Mouse (Mus musculus): ENCODE measurements at regions not wholly inside any gene's neighbourhood (a gene's known extent, or its start where the extent isn't known, plus 50 kb on each side); places are given as distances from the start of the nearest gene placed in this dataset.

DNA sequence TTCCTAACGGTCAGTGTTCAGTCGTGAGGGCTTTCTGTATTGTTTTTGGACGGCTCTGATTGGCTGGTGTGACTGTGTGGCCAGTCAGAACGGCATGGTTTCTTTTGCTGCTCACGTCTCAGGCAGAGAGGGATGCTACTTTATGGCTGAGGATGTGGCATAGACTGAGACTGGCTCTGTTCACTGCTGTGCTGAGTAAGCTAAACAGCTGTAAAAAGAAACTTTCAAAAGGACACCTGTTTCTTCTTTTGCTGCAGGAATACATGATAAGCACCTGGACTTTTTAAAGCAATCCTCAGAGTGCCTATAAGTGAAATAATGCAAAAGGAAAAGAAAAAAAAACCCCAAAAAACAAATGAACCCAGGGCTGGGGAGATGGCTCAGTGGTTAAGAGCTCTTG is 113.7 kb upstream of the Klf14 start:
- H3K36me3 ChIP-seq (ENCODE audit: control insufficient read depth, insufficient read depth, low read length), result 0 out of 2 replicates have a peak, but pooled peaks cover 2% of the 10 kb centered on the region
- H3K27me3 ChIP-seq (ENCODE audit: control insufficient read depth, insufficient read depth, low read length), result no peaks in the 10 kb centered on the region
- TF ChIP-seq CTCF (IDR thresholded peaks at IDR 0.05; ENCODE audit: control insufficient read depth, insufficient read depth, insufficient replicate concordance, low read depth, low read length) (no peak), POLR2A (IDR thresholded peaks at IDR 0.05; ENCODE audit: control insufficient read depth, low read depth, low read length) (no peak)
- H3K4me1 ChIP-seq (ENCODE audit: control insufficient read depth, insufficient read depth, low read length), result peaks cover 6% of the 10 kb centered on the region
- H3K27ac ChIP-seq (ENCODE audit: control insufficient read depth, insufficient read depth, low read depth, low read length), result no peak overlapping the region
- H3K4me3 ChIP-seq (ENCODE audit: control insufficient read depth, low read depth, low read length), result no peak overlapping the region

DNA sequence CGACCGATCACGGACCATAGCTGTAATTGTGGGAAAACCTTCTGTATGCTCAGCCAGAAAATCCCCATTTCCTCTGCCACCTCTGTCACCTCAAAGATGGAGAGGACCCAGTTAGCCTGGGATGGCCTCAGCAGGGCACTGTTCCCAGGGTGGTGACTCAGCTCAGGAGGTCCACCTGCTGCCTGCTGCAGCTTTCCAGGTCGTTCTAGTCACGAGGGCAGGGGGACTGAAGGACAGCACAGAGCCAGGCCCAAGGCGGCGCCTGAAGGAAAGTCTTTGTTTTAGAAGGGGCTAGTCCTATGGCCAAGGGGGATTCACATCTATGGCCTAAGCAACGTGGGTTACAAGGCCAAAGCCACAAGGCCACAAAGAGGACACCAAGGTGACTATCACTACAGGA is 114.5 kb upstream of the Klf14 start:
- Histone ChIP-seq H3K27me3 (ENCODE audit: control insufficient read depth, insufficient read depth, low read length) (no peaks in the 10 kb centered on the region), H3K36me3 (ENCODE audit: control insufficient read depth, insufficient read depth, low read length) (0 out of 2 replicates have a peak, but pooled peaks cover 2% of the 10 kb centered on the region), H3K4me1 (ENCODE audit: control insufficient read depth, insufficient read depth, low read length) (peaks cover 9% of the 10 kb centered on the region), H3K4me3 (ENCODE audit: control insufficient read depth, low read depth, low read length) (no peak overlapping the region), H3K27ac (ENCODE audit: control insufficient read depth, insufficient read depth, low read depth, low read length) (no peak overlapping the region)
- TF ChIP-seq CTCF (IDR thresholded peaks at IDR 0.05; ENCODE audit: control insufficient read depth, insufficient read depth, insufficient replicate concordance, low read depth, low read length) (no peak), POLR2A (IDR thresholded peaks at IDR 0.05; ENCODE audit: control insufficient read depth, low read depth, low read length) (no peak)

DNA sequence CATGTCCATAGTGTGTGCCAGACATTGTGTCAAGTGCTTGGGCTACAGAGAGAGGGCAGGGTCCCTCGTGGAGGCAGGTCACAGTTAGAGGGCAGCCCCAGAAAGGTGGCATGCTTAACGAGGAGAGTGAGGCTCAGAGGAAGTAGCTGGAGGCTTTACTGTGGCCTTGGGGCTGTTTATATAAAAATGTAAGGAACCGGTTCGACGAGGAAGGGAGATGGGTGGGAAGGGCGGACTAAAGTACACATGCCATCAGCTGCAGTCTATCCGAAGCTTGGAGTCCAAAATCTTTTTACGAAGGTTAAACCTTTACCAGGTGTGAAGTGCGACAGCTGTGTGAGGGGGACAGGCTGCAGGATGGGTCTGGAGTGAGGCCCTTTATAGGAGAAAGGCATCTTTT is 115.5 kb upstream of the Klf14 start:
- TF ChIP-seq CTCF (IDR thresholded peaks at IDR 0.05; ENCODE audit: control insufficient read depth, insufficient read depth, insufficient replicate concordance, low read depth, low read length) (no peak), POLR2A (IDR thresholded peaks at IDR 0.05; ENCODE audit: control insufficient read depth, low read depth, low read length) (no peak)
- no peaks in the 10 kb centered on the region for H3K27me3 ChIP-seq (ENCODE audit: control insufficient read depth, insufficient read depth, low read length)
- H3K4me1 ChIP-seq (ENCODE audit: control insufficient read depth, insufficient read depth, low read length), result peaks cover 9% of the 10 kb centered on the region
- no peak overlapping the region for H3K4me3 ChIP-seq (ENCODE audit: control insufficient read depth, low read depth, low read length)
- H3K27ac ChIP-seq (ENCODE audit: control insufficient read depth, insufficient read depth, low read depth, low read length), result no peak overlapping the region
- H3K36me3 ChIP-seq (ENCODE audit: control insufficient read depth, insufficient read depth, low read length), result 0 out of 2 replicates have a peak, but pooled peaks cover 2% of the 10 kb centered on the region

DNA sequence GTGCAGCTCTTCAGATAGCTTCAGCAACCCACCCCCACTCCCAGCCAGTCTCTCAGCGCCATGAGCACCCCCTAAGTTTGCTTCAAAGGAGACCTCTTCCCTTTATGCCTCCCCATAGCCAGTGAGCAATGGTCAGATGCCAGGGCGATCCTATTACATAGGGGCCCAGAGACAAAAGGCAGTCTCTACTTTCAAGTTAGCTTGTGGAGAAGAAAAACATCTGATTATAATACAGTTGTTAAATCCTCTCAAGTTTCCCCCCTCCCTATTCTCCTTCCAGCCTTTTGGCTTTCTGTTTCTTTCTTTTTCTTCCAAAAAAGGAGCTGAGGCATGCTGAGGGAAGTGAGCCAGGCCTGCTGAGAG is 116.3 kb upstream of the Klf14 start:
- no peak for TF ChIP-seq POLR2A (IDR thresholded peaks at IDR 0.05; ENCODE audit: control insufficient read depth, low read depth, low read length)
- no peak for TF ChIP-seq CTCF (IDR thresholded peaks at IDR 0.05; ENCODE audit: control insufficient read depth, insufficient read depth, insufficient replicate concordance, low read depth, low read length)
- Histone ChIP-seq H3K36me3 (ENCODE audit: control insufficient read depth, insufficient read depth, low read length) (0 out of 2 replicates have a peak, but pooled peaks cover 2% of the 10 kb centered on the region), H3K4me3 (ENCODE audit: control insufficient read depth, low read depth, low read length) (no peak overlapping the region), H3K27me3 (ENCODE audit: control insufficient read depth, insufficient read depth, low read length) (no peaks in the 10 kb centered on the region), H3K27ac (ENCODE audit: control insufficient read depth, insufficient read depth, low read depth, low read length) (no peak overlapping the region), H3K4me1 (ENCODE audit: control insufficient read depth, insufficient read depth, low read length) (peaks cover 8% of the 10 kb centered on the region)

DNA sequence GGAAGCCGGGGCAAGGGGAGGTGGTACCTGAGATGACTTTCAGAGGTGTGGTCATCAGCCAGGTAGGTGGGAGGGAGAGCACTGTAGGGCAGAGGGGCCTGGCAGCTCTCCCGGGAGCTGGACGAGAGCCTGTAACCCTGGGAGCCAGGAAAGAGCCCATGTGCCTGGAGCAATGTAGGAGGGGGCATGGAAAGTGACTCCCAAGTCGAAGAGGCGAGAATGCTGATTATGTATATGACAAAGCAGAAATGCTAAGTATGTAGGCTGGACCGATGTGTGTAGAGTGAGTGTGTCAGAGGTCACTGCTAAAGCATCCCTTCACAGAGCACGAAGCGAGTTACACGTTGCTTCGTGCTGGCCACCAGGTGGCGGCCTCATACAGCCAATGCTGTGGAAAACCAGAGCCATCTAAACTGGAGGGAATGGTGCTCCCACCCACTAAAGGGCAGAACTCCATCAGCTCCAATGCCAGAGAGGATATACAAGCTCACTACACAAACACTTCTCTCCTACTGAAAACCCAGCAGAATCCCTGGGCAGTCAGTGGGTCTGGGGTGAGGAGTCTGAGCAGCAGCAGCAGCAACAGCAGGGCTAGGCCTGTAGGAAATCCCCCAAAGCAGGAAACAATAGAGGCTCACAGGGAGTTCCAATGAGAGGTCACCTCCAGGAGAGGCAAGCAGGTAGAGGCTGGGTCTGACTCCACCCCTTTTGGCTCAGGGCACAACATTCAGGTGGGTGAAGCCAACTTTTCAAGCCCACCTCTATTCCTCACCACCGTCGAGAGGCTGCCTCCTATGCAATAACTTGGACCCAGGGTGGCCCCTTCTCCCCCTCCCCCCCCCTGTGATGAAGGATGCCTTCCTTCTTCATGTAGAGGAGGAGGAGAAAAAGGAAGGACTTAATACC is 116.9 kb upstream of the Klf14 start:
- no peaks in the 10 kb centered on the region for H3K36me3 ChIP-seq (ENCODE audit: control insufficient read depth, insufficient read depth, low read length)
- H3K4me3 ChIP-seq (ENCODE audit: control insufficient read depth, low read depth, low read length), result no peak overlapping the region
- H3K4me1 ChIP-seq (ENCODE audit: control insufficient read depth, insufficient read depth, low read length), result peaks cover 8% of the 10 kb centered on the region
- H3K27ac ChIP-seq (ENCODE audit: control insufficient read depth, insufficient read depth, low read depth, low read length), result no peak overlapping the region
- no peaks in the 10 kb centered on the region for H3K27me3 ChIP-seq (ENCODE audit: control insufficient read depth, insufficient read depth, low read length)
- TF ChIP-seq CTCF (IDR thresholded peaks at IDR 0.05; ENCODE audit: control insufficient read depth, insufficient read depth, insufficient replicate concordance, low read depth, low read length) (peak; percentile 80), POLR2A (IDR thresholded peaks at IDR 0.05; ENCODE audit: control insufficient read depth, low read depth, low read length) (no peak)

DNA sequence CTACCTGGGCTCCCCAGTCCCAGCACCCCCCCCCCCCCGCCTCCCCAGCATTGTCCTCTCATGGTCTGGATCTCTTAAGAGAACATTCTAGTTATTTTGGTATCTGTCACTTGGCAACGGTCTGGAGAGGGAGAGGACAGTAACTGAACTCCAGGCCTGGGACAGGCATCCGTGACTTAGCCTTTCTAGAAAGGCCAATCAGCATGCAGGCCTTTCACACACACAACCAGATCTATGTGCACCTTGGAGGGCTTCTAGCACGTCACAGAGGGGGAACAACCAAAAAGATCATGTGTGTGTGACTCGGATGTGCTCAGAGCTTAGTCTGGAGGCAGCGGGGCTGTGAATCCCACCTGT is 117.6 kb upstream of the Klf14 start:
- TF ChIP-seq POLR2A (IDR thresholded peaks at IDR 0.05; ENCODE audit: control insufficient read depth, low read depth, low read length), result no peak
- TF ChIP-seq CTCF (IDR thresholded peaks at IDR 0.05; ENCODE audit: control insufficient read depth, insufficient read depth, insufficient replicate concordance, low read depth, low read length), result no peak
- peaks cover 8% of the 10 kb centered on the region for H3K4me1 ChIP-seq (ENCODE audit: control insufficient read depth, insufficient read depth, low read length)
- H3K4me3 ChIP-seq (ENCODE audit: control insufficient read depth, low read depth, low read length), result no peak overlapping the region
- H3K27me3 ChIP-seq (ENCODE audit: control insufficient read depth, insufficient read depth, low read length), result no peaks in the 10 kb centered on the region
- no peak overlapping the region for H3K27ac ChIP-seq (ENCODE audit: control insufficient read depth, insufficient read depth, low read depth, low read length)
- H3K36me3 ChIP-seq (ENCODE audit: control insufficient read depth, insufficient read depth, low read length), result no peaks in the 10 kb centered on the region

DNA sequence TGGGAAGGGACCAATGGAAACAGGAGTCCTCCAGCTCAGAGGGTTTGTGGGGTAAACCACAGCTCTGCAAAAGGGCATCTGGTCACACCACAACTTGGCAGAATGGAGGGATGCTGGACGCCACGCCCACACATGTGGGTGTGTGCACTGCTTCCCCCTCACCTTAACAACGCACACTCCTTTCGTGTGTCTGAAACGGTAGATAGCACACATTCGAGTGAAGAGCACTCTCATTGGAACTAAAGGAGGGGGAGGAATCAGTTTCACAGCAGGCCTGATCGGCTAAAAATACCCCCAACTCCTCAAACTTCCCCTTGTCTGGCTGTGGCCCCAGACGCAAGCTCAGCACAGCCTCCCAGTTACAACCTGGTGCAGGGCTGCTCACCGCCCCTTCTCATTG is 118.3 kb upstream of the Klf14 start:
- H3K27ac ChIP-seq (ENCODE audit: control insufficient read depth, insufficient read depth, low read depth, low read length), result no peak overlapping the region
- TF ChIP-seq POLR2A (IDR thresholded peaks at IDR 0.05; ENCODE audit: control insufficient read depth, low read depth, low read length), result no peak
- no peak for TF ChIP-seq CTCF (IDR thresholded peaks at IDR 0.05; ENCODE audit: control insufficient read depth, insufficient read depth, insufficient replicate concordance, low read depth, low read length)
- H3K36me3 ChIP-seq (ENCODE audit: control insufficient read depth, insufficient read depth, low read length), result no peaks in the 10 kb centered on the region

More for the DNA sequence above, 118.3 kb upstream of the Klf14 start:
- H3K4me3 ChIP-seq (ENCODE audit: control insufficient read depth, low read depth, low read length), result no peak overlapping the region
- H3K4me1 ChIP-seq (ENCODE audit: control insufficient read depth, insufficient read depth, low read length), result peaks cover 5% of the 10 kb centered on the region
- H3K27me3 ChIP-seq (ENCODE audit: control insufficient read depth, insufficient read depth, low read length), result no peaks in the 10 kb centered on the region
